Mouse (Mus musculus) intestine, embryonic 16.5 days (tissue): ENCODE measurements around the gene Robo1. TPM values are rescaled to one million over a fixed set of nuclear protein-coding genes. Genes with fewer than 3 reads are reported as not detected.

ENCODE experiments used
- ATAC-seq: fragments of 200-750 bp; cut with Nextera tagmentation; 2 replicates; pipeline ENCODE4 v1.8.0; 2017; ENCODE audit warnings: moderate TSS enrichment, moderate library complexity
- H3K27ac ChIP-seq: fragments of 300-500 bp; sonication (generic); 2 replicates; pipeline ENCODE4 v1.5.1; 2014; ENCODE audit warnings: mild to moderate bottlenecking, low read length
- H3K27me3 ChIP-seq: fragments of 300-500 bp; sonication (generic); replicated peaks from 2 replicates; pipeline ENCODE4 v1.6.1; 2014; ENCODE audit warnings: low read length, control low read depth, mixed read lengths; ENCODE audit not compliant: control insufficient read depth, insufficient read depth
- H3K36me3 ChIP-seq: fragments of 300-500 bp; sonication (generic); 2 replicates; pipeline ENCODE4 v1.6.1; 2014; ENCODE audit warnings: low read length, control low read depth; ENCODE audit not compliant: control insufficient read depth, insufficient read depth
- H3K4me1 ChIP-seq: fragments of 300-500 bp; sonication (generic); 2 replicates; pipeline ENCODE4 v1.6.1; 2014; ENCODE audit warnings: low read length, control low read depth, mixed read lengths; ENCODE audit not compliant: control insufficient read depth, insufficient read depth
- H3K4me2 ChIP-seq: fragments of 300-500 bp; sonication (generic); 2 replicates; pipeline ENCODE4 v1.6.1; 2014; ENCODE audit warnings: low read depth, low read length, control low read depth
- H3K4me3 ChIP-seq: fragments of 300-500 bp; sonication (generic); 2 replicates; pipeline ENCODE4 v1.5.1; 2014; ENCODE audit warnings: mild to moderate bottlenecking, low read length
- H3K9ac ChIP-seq: fragments of 300-500 bp; sonication (generic); 2 replicates; pipeline ENCODE4 v1.6.1; 2014; ENCODE audit warnings: low read depth, low read length
- H3K9me3 ChIP-seq: fragments of 300-500 bp; sonication (generic); 2 replicates; pipeline ENCODE4 v1.6.1; 2016; ENCODE audit warnings: low read length, control low read depth; ENCODE audit not compliant: control insufficient read depth
- WGBS: fragments of 180-500 bp; shearing (Covaris S2); extraction: QIAGEN DNeasy Blood & Tissue Kit; methylation state at CpG from one replicate; pipeline ENCODE4 v1.1.7; 2014; 5-methylcytosine and 5-hydroxymethylcytosine counted together
- polyA plus RNA-seq: library from polyadenylated mRNA; unstranded; fragments of >200 nt; fragmentation: Nextera tagmentation; extraction: Ambion mirVana; gene quantifications from 2 replicates; pipeline ENCODE4 v1.2.1, GENCODE M21; 2015

Gene Robo1
- polyA plus RNA-seq, 1 experiment from 2014 or later, result 10.9 TPM

- no peaks in the 10 kb centered on the region for H3K9me3 ChIP-seq
- H3K4me3 ChIP-seq, result no peak overlapping the region
- no peaks in the 10 kb centered on the region for H3K27me3 ChIP-seq
- no peak overlapping the region for H3K9ac ChIP-seq
- no peaks in the 10 kb centered on the region for H3K36me3 ChIP-seq
- no peaks in the 10 kb centered on the region for H3K4me1 ChIP-seq
- no peak overlapping the region for H3K4me2 ChIP-seq
- WGBS, result 74% methylated on average over 5 of the region's 5 CpGs
- H3K27ac ChIP-seq, result no peak overlapping the region
- no peak for ATAC-seq
Observed at GRCm38 (mm10) chr16:72376896-72377295, 68.8 kb downstream of the Robo1 start.

- whole genome bisulfite sequencing, result 89% methylated on average over 6 of the region's 6 CpGs
- no peaks in the 10 kb centered on the region for H3K36me3 ChIP-seq
- no peaks in the 10 kb centered on the region for H3K27me3 ChIP-seq
Observed at GRCm38 (mm10) chr16:72381819-72382218, 73.7 kb downstream of the Robo1 start.

DNA sequence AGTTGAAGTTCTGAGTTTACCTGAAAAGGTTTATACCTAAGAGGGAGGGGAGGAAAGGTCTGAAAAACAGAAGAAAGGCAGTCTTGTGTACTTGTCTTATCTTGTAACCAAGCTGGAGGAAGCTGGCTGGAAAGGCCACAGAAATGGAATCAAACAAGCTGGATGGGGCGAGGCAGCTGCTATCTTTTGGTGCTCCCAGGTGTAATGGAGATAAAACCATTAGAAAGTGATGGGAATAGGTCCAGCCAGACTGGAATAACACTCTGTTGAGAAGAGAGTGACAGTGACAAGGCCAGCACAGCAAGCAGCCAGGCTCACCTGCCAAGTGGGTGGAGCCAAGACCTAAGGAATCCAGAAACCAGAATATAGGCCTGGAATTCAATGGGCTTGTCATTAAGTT lies 75.5 kb downstream of the Robo1 start:
- no peak overlapping the region for H3K4me3 ChIP-seq
- no peak overlapping the region for H3K4me2 ChIP-seq
- H3K4me1 ChIP-seq, result no peaks in the 10 kb centered on the region
- H3K27me3 ChIP-seq, result no peaks in the 10 kb centered on the region
- no peak for ATAC-seq
- H3K9ac ChIP-seq, result no peak overlapping the region
- H3K36me3 ChIP-seq, result no peaks in the 10 kb centered on the region
- no peaks in the 10 kb centered on the region for H3K9me3 ChIP-seq
- no peak overlapping the region for H3K27ac ChIP-seq
- 48% methylated on average over 1 of the region's 1 CpGs for WGBS

More at GRCm38 (mm10) chr16:72381819-72382218, 73.7 kb downstream of the Robo1 start:
- no peak for ATAC-seq
- no peak overlapping the region for H3K9ac ChIP-seq
- no peak overlapping the region for H3K4me2 ChIP-seq
- H3K9me3 ChIP-seq, result no peaks in the 10 kb centered on the region
- H3K4me3 ChIP-seq, result no peak overlapping the region
- no peak overlapping the region for H3K27ac ChIP-seq
- H3K4me1 ChIP-seq, result no peaks in the 10 kb centered on the region

GRCm38 (mm10) chr16:72393512-72393911 lies 85.4 kb downstream of the Robo1 start:
- Histone ChIP-seq H3K9ac (no peak overlapping the region), H3K36me3 (no peaks in the 10 kb centered on the region), H3K9me3 (no peaks in the 10 kb centered on the region), H3K4me2 (no peak overlapping the region), H3K4me1 (no peaks in the 10 kb centered on the region), H3K27me3 (no peaks in the 10 kb centered on the region), H3K4me3 (no peak overlapping the region), H3K27ac (no peak overlapping the region)
- WGBS, result 52% methylated on average over 3 of the region's 3 CpGs
- no peak for ATAC-seq

DNA sequence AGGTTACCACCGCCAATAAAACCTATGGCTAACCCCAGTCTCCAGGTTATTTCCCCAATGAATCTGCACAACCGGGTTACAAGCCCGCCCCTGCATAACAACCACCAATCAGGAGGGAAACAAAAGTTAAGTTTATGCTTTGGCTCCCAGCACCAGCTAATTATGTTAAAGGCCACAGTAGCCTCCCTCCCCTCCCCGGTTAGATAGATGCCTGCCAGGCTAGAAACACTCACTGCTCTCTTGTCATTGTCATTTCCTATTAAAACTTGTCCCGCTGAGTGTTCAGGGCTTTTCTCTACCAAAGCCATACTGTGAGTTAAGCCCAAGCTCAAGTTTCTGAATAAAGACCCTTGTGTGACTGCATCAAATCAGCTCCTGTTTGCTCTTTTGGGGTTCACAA lies 90.7 kb downstream of the Robo1 start:
- Histone ChIP-seq H3K4me1 (no peaks in the 10 kb centered on the region), H3K9ac (no peak overlapping the region), H3K4me2 (no peak overlapping the region), H3K27ac (no peak overlapping the region), H3K27me3 (no peaks in the 10 kb centered on the region), H3K4me3 (no peak overlapping the region), H3K9me3 (no peaks in the 10 kb centered on the region), H3K36me3 (no peaks in the 10 kb centered on the region)
- no peak for ATAC-seq
- WGBS, result 57% methylated on average over 5 of the region's 5 CpGs

- no peak for ATAC-seq
- no peaks in the 10 kb centered on the region for H3K27me3 ChIP-seq
- H3K9me3 ChIP-seq, result no peaks in the 10 kb centered on the region
- H3K36me3 ChIP-seq, result no peaks in the 10 kb centered on the region
- H3K4me1 ChIP-seq, result no peaks in the 10 kb centered on the region
- no peak overlapping the region for H3K4me3 ChIP-seq
- no peak overlapping the region for H3K4me2 ChIP-seq
- no peak overlapping the region for H3K9ac ChIP-seq
- no peak overlapping the region for H3K27ac ChIP-seq
- WGBS, result 51% methylated on average over 9 of the region's 9 CpGs
Observed at GRCm38 (mm10) chr16:72402381-72402780, 94.3 kb downstream of the Robo1 start.

- WGBS, result 52% methylated on average over 1 of the region's 1 CpGs
- Histone ChIP-seq H3K4me1 (no peaks in the 10 kb centered on the region), H3K27me3 (no peaks in the 10 kb centered on the region), H3K9ac (no peak overlapping the region), H3K4me3 (no peak overlapping the region), H3K4me2 (no peak overlapping the region), H3K36me3 (no peaks in the 10 kb centered on the region), H3K9me3 (no peaks in the 10 kb centered on the region), H3K27ac (no peak overlapping the region)
- no peak for ATAC-seq
Observed at GRCm38 (mm10) chr16:72409820-72410219, 101.7 kb downstream of the Robo1 start.

DNA sequence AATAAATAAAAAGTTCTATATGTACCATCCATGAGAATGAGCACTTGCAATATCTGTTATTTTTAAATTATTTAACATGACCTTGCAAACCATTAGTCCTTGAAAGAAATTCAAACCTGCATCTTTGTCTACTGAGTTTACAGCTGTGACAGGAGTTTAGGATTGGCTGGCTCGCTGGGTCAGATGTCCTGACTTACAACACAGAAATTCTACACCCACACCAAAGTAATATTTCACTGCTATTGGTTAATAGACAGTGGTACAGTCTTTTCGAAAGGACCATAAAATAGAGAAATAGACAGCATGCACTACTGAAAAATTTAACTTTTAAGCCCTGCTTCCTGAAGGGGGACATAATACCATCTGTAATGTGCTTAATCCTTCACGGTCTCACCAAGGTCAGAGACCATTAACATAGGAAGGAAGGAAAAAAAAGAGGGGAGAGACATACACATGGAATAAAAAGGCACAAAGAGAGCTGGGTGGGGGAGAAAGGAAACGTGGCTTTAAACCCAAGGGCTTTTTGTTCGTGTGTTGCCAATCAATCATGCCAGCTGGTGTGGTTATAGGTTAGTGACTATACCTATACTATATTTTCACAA lies 103.7 kb downstream of the Robo1 start:
- Histone ChIP-seq H3K4me1 (no peaks in the 10 kb centered on the region), H3K27me3 (no peaks in the 10 kb centered on the region), H3K27ac (no peak overlapping the region), H3K9ac (no peak overlapping the region), H3K36me3 (no peaks in the 10 kb centered on the region), H3K4me3 (no peak overlapping the region), H3K9me3 (no peaks in the 10 kb centered on the region), H3K4me2 (no peak overlapping the region)
- ATAC-seq, result no peak
- WGBS, result 54% methylated on average over 5 of the region's 5 CpGs

DNA sequence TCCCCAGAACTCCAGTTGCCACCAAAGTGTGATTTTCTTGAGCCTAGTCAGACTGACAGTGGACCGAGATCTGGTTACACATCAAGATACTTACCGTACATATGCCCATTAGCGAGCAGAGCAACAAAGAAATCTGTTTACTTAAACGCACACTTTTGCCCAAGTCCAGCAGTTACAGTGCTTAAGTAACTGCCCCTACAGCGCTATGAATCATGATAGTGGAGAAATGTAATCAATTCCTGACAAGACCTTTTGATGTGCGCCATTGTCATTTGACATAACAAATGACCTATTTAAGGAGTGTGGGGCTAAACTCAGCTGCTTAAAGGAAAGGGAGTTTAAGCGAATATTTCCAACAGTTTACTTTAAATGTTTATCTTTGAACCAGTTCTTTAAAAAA lies 104.8 kb downstream of the Robo1 start:
- Histone ChIP-seq H3K36me3 (no peaks in the 10 kb centered on the region), H3K4me3 (no peak overlapping the region), H3K9me3 (no peaks in the 10 kb centered on the region), H3K4me2 (no peak overlapping the region), H3K9ac (no peak overlapping the region), H3K4me1 (no peaks in the 10 kb centered on the region), H3K27ac (no peak overlapping the region), H3K27me3 (no peaks in the 10 kb centered on the region)
- 33% methylated on average over 7 of the region's 7 CpGs for whole genome bisulfite sequencing
- ATAC-seq, result no peak
